Mouse (Mus musculus): Measurements from ENCODE around the gene Gins2. TPM values are rescaled to one million over a fixed set of nuclear protein-coding genes. Genes with fewer than 3 reads are reported as not detected.

Gins2 gene
- polyA plus RNA-seq, 1 experiment from 2014 or later = 15.9 TPM

GRCm38 (mm10) chr8:120551677-120551980 lies 37.5 kb downstream of the Gins2 start:
- peaks cover 95% of the 10 kb centered on the region for H3K4me1 ChIP-seq
- H3K27ac ChIP-seq (replicated peaks) = 0 out of 2 replicates have a peak overlapping the region, but pooled peaks have one; percentile 75
- H3K36me3 ChIP-seq = 0 out of 2 replicates have a peak, but pooled peaks cover 3% of the 10 kb centered on the region
- no peak for ATAC-seq (ENCODE audit: low FRiP score)
- H3K4me3 ChIP-seq (replicated peaks) = no peak overlapping the region
- H3K4me2 ChIP-seq = no peak overlapping the region
- H3K27me3 ChIP-seq (replicated peaks) = no peaks in the 10 kb centered on the region
- 85% methylated on average over 3 of the region's 3 CpGs for WGBS
- no peak overlapping the region for H3K9ac ChIP-seq (replicated peaks)
- no peaks in the 10 kb centered on the region for H3K9me3 ChIP-seq (replicated peaks)

GRCm38 (mm10) chr8:120550937-120551676 lies 38.0 kb downstream of the Gins2 start:
- Histone ChIP-seq H3K4me1 (peaks cover 95% of the 10 kb centered on the region), H3K27ac (replicated peaks) (peak overlapping the region; percentile 75), H3K9ac (replicated peaks) (no peak overlapping the region), H3K4me2 (peak overlapping the region; percentile 48), H3K4me3 (replicated peaks) (no peak overlapping the region), H3K36me3 (0 out of 2 replicates have a peak, but pooled peaks cover 3% of the 10 kb centered on the region), H3K9me3 (replicated peaks) (no peaks in the 10 kb centered on the region), H3K27me3 (replicated peaks) (no peaks in the 10 kb centered on the region)
- WGBS = 50% methylated on average over 11 of the region's 11 CpGs
- no peak for ATAC-seq (ENCODE audit: low FRiP score)

DNA sequence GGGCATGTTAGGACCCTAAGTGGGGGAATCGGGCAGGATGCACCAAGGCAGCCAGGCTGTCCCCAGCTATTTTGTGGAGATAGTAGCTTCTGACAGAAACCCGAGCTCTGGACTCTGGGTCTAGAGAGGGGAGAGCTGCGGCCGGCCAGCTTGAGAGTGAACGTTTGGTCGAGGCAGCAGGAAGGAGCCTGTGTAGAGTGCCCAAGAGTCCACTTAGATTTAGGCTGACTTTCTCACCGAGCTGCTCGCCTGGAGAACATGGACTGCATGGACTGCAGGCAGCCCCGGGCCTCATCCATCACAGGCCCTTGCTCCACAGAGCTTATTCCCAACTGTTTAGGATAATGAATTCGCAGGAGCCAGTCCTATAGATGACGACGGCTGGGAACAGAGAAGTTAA lies 38.7 kb downstream of the Gins2 start:
- ATAC-seq (ENCODE audit: low FRiP score) = no peak
- 18% methylated on average over 12 of the region's 12 CpGs for WGBS
- H3K27me3 ChIP-seq (replicated peaks) = no peaks in the 10 kb centered on the region
- peak overlapping the region; percentile 29; the same call in 1 of the 2 replicates for H3K9ac ChIP-seq (replicated peaks)
- H3K4me3 ChIP-seq (replicated peaks) = no peak overlapping the region
- H3K36me3 ChIP-seq = 0 out of 2 replicates have a peak, but pooled peaks cover 3% of the 10 kb centered on the region
- peak overlapping the region; percentile 75 for H3K27ac ChIP-seq (replicated peaks)
- no peaks in the 10 kb centered on the region for H3K9me3 ChIP-seq (replicated peaks)
- peaks cover 95% of the 10 kb centered on the region for H3K4me1 ChIP-seq
- H3K4me2 ChIP-seq = peak overlapping the region; percentile 48

- H3K4me1 ChIP-seq = peaks cover 91% of the 10 kb centered on the region
- WGBS = 6% methylated on average over 11 of the region's 11 CpGs
Measured at GRCm38 (mm10) chr8:120549922-120550321, 39.2 kb downstream of the Gins2 start.

DNA sequence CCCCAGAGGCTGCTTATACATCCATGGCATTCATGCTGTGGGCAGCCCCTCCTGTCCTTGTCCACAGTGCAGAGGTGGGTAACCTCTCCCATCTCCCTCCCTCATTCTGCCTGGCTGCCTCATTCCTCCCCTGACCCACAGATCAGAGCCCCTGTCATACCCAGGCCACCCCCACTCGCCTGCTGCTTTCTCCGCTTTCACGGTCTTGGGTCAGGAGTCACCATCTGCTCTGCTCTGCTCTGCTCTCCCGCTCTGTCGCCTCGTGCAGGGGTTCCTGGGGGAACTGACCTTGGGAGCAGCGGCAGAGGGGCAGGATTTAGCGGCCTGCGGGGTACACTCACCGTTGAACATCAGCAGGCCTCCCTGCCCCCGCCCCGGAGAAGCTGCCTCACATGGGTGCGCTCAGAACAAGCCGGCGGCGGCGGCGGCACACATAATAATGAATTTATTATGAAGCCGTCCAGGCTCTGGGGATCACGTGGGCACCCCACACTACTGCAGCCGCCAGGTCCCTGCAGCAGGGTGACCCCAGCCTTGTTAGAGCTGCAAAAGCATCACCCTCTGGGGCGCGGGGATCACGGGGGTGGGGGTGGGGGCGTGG lies 39.7 kb downstream of the Gins2 start:
- H3K4me3 ChIP-seq (replicated peaks) = peak overlapping the region; percentile 8; the same call in 1 of the 2 replicates
- H3K4me2 ChIP-seq = peak overlapping the region; percentile 48
- ATAC-seq (ENCODE audit: low FRiP score) = peak; percentile 7; the same call in 1 of the 2 replicates
- peak overlapping the region; percentile 75 for H3K27ac ChIP-seq (replicated peaks)
- H3K9me3 ChIP-seq (replicated peaks) = no peaks in the 10 kb centered on the region
- peaks cover 86% of the 10 kb centered on the region for H3K4me1 ChIP-seq
- no peaks in the 10 kb centered on the region for H3K36me3 ChIP-seq
- H3K27me3 ChIP-seq (replicated peaks) = no peaks in the 10 kb centered on the region
- 9% methylated on average over 25 of the region's 25 CpGs for WGBS
- H3K9ac ChIP-seq (replicated peaks) = peak overlapping the region; percentile 29

More at GRCm38 (mm10) chr8:120549922-120550321, 39.2 kb downstream of the Gins2 start:
- ATAC-seq (ENCODE audit: low FRiP score) = peak; percentile 9; the same call in 1 of the 2 replicates
- H3K9me3 ChIP-seq (replicated peaks) = no peaks in the 10 kb centered on the region
- 0 out of 2 replicates have a peak overlapping the region, but pooled peaks have one; percentile 8 for H3K4me3 ChIP-seq (replicated peaks)
- peak overlapping the region; percentile 48 for H3K4me2 ChIP-seq
- peak overlapping the region; percentile 29 for H3K9ac ChIP-seq (replicated peaks)
- 0 out of 2 replicates have a peak, but pooled peaks cover 3% of the 10 kb centered on the region for H3K36me3 ChIP-seq
- peak overlapping the region; percentile 75 for H3K27ac ChIP-seq (replicated peaks)
- H3K27me3 ChIP-seq (replicated peaks) = no peaks in the 10 kb centered on the region

DNA sequence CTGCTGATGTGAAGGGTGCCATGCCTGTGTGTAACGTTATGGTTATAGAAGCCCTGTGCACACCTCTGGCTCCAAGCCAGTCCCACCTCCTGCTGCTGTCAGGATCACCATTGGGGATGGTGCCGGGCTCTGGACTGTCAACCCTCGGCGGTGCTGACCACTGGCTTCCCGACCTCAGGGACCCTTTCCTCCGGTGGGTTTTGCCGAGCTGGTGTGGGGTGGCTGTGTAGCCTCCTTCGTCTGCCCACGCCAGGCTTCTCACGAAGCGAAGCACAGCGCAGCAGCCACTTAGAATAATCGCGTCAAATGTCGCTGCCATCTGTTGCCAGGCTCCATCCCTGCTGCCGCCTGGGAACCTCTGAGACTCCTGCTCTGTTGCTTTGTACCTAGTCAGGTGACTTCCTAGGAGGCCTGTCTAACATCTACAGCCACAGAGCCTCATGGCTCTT lies 40.8 kb downstream of the Gins2 start:
- Histone ChIP-seq H3K36me3 (no peaks in the 10 kb centered on the region), H3K4me2 (peak overlapping the region; percentile 29), H3K9ac (replicated peaks) (peak overlapping the region; percentile 20), H3K27ac (replicated peaks) (peak overlapping the region; percentile 75), H3K27me3 (replicated peaks) (no peaks in the 10 kb centered on the region), H3K4me1 (peaks cover 86% of the 10 kb centered on the region), H3K4me3 (replicated peaks) (no peak overlapping the region), H3K9me3 (replicated peaks) (no peaks in the 10 kb centered on the region)
- 31% methylated on average over 16 of the region's 16 CpGs for WGBS
- no peak for ATAC-seq (ENCODE audit: low FRiP score)

GRCm38 (mm10) chr8:120547562-120547961 lies 41.5 kb downstream of the Gins2 start:
- Histone ChIP-seq H3K4me2 (no peak overlapping the region), H3K27me3 (replicated peaks) (no peaks in the 10 kb centered on the region), H3K9me3 (replicated peaks) (no peaks in the 10 kb centered on the region), H3K9ac (replicated peaks) (peak overlapping the region; percentile 20; the same call in 1 of the 2 replicates), H3K4me3 (replicated peaks) (no peak overlapping the region), H3K4me1 (peaks cover 86% of the 10 kb centered on the region), H3K36me3 (no peaks in the 10 kb centered on the region), H3K27ac (replicated peaks) (peak overlapping the region; percentile 75; the same call in 1 of the 2 replicates)
- no peak for ATAC-seq (ENCODE audit: low FRiP score)
- WGBS = 70% methylated on average over 9 of the region's 9 CpGs

DNA sequence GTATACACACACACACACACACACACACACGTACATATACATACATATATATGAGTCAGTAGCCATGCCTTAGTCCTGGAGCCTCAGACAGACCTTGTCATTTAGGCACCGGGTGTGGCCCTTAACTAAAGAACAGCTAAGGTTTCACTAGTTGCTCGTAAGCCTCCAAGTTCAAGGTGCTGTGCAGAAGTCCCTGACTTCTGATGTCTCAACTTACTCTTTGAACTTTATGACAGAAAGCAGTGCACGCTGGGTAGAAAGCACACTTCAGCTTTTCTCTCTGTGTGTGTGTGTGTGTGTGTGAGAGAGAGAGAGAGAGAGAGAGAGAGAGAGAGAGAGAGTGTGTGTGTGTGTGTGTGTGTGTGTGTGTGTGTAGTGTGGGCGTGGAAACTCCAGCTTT lies 44.9 kb downstream of the Gins2 start:
- H3K4me3 ChIP-seq (replicated peaks) = no peak overlapping the region
- H3K27ac ChIP-seq (replicated peaks) = no peak overlapping the region
- peaks cover 77% of the 10 kb centered on the region for H3K4me1 ChIP-seq
- H3K9me3 ChIP-seq (replicated peaks) = no peaks in the 10 kb centered on the region
- no peaks in the 10 kb centered on the region for H3K27me3 ChIP-seq (replicated peaks)
- no peak for ATAC-seq (ENCODE audit: low FRiP score)
- H3K9ac ChIP-seq (replicated peaks) = no peak overlapping the region
- WGBS = 87% methylated on average over 5 of the region's 5 CpGs
- no peak overlapping the region for H3K4me2 ChIP-seq
- no peaks in the 10 kb centered on the region for H3K36me3 ChIP-seq

GRCm38 (mm10) chr8:120543416-120544055 lies 45.6 kb downstream of the Gins2 start:
- no peak for ATAC-seq (ENCODE audit: low FRiP score)
- no peak overlapping the region for H3K9ac ChIP-seq (replicated peaks)
- no peak overlapping the region for H3K27ac ChIP-seq (replicated peaks)
- no peaks in the 10 kb centered on the region for H3K27me3 ChIP-seq (replicated peaks)
- no peaks in the 10 kb centered on the region for H3K9me3 ChIP-seq (replicated peaks)
- peaks cover 77% of the 10 kb centered on the region for H3K4me1 ChIP-seq
- no peaks in the 10 kb centered on the region for H3K36me3 ChIP-seq
- H3K4me2 ChIP-seq = no peak overlapping the region
- H3K4me3 ChIP-seq (replicated peaks) = no peak overlapping the region
- 50% methylated on average over 8 of the region's 8 CpGs for WGBS

- no peak overlapping the region for H3K27ac ChIP-seq (replicated peaks)
- no peak for ATAC-seq (ENCODE audit: low FRiP score)
- no peak overlapping the region for H3K4me3 ChIP-seq (replicated peaks)
- H3K27me3 ChIP-seq (replicated peaks) = no peaks in the 10 kb centered on the region
- H3K4me1 ChIP-seq = peaks cover 77% of the 10 kb centered on the region
- H3K36me3 ChIP-seq = no peaks in the 10 kb centered on the region
- 20% methylated on average over 13 of the region's 13 CpGs for WGBS
- H3K9me3 ChIP-seq (replicated peaks) = no peaks in the 10 kb centered on the region
- no peak overlapping the region for H3K9ac ChIP-seq (replicated peaks)
- no peak overlapping the region for H3K4me2 ChIP-seq
Measured at GRCm38 (mm10) chr8:120542995-120543394, 46.1 kb downstream of the Gins2 start.

DNA sequence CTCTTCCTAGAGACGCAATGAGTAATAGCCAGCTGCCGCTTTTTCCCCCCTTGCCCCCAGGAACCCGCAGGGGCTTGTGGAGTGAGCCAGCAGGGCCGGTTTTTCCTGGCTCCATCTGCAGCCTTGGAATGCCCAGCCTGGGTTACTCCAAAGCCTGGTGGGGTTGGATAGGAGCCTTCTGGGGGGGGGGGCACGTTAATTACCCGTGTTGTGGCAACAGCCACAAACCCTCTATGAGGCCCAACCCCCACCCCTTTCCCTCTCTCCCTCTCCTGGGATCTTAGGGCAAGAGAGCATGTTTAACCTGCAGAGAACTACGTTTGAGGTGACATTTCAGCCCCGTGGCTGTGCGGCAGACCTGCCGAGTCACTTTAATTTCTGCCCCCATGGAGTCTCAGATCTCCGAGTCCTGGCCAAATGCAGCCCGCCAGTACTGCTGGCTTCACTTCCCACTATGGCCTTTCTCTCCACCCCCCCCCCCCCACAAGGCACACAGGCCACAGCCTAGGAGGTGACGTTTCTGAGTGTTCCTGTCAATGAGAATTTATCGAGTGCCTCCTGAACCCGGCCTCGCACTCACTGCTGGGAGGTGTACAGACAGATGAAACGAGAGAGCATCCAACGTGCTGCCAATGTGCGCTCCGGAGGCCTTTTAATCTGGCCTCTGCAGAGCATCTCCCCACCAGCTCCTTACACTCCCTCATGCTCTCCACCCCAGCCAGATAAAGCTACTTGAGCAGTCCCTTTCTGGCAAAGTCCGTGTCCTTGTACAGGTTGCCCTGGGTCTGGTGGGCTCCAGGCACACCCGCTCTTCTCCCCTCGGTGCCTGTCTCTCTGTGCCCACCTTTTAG lies 49.1 kb downstream of the Gins2 start:
- H3K9me3 ChIP-seq (replicated peaks) = no peaks in the 10 kb centered on the region
- peak overlapping the region; percentile 54; the same call in 1 of the 2 replicates for H3K9ac ChIP-seq (replicated peaks)
- peaks cover 77% of the 10 kb centered on the region for H3K4me1 ChIP-seq
- no peaks in the 10 kb centered on the region for H3K36me3 ChIP-seq
- H3K4me2 ChIP-seq = peak overlapping the region; percentile 97
- peak overlapping the region; percentile 90 for H3K27ac ChIP-seq (replicated peaks)
- no peak overlapping the region for H3K4me3 ChIP-seq (replicated peaks)
- ATAC-seq (ENCODE audit: low FRiP score) = no peak
- no peaks in the 10 kb centered on the region for H3K27me3 ChIP-seq (replicated peaks)
- WGBS = 20% methylated on average over 23 of the region's 23 CpGs

Measured in neural tube, embryonic 15.5 days (tissue).